Mouse (Mus musculus) retina, adult 2 months (tissue): Measurements from ENCODE around the gene Gm6176.
"Not testable (repeated sequence)": the region's sequence is repeated elsewhere in the genome, so short reads cannot be mapped to it uniquely, and the experiment has no call there.

ENCODE experiments used
- DNase-seq: peaks from one replicate; pipeline ENCODE4 v3.0.0-alpha.2; 2012; ENCODE audit warnings: low read depth, low spot score

Gm6176 gene

GRCm38 (mm10) chr7:22056205-22056604, at the start of gene Gm6176:
Gene Gm6176 (minus strand): TSS chr7:22056305.
- not testable (repeated sequence) for DNase-seq

GRCm38 (mm10) chr7:22068757-22069156, 12.7 kb upstream of the Gm6176 start, which contains the start of gene Vmn1r139:
Gene Vmn1r139 (plus strand): TSS chr7:22069057.
- DNase-seq: not testable (repeated sequence)

DNA sequence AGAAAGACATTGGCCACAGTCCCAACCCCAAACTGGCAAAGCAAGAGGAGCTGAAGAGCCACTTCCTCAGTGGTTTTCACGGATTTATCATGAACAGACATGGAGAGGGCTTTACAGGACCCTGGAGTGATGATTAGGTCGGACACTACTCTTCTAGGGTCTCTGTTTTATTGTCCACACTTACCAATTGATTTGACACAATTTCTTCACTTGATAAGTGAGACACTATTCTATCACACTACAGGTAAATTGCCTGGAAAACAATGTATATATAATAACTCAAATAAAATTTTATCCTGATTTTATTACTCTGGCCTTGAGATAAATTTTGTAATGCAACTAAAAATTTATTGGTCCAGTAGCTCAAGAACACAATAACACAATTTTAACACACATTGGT, 27.3 kb downstream of the Gm6176 start, which contains the start of gene Vmn1r138:
TSS of gene Vmn1r138 (minus strand) at position 101 of the 400 bp plus-strand sequence.
- DNase-seq: not testable (repeated sequence)
